Mouse (Mus musculus): ENCODE results near the gene Pnmal1.

DNA sequence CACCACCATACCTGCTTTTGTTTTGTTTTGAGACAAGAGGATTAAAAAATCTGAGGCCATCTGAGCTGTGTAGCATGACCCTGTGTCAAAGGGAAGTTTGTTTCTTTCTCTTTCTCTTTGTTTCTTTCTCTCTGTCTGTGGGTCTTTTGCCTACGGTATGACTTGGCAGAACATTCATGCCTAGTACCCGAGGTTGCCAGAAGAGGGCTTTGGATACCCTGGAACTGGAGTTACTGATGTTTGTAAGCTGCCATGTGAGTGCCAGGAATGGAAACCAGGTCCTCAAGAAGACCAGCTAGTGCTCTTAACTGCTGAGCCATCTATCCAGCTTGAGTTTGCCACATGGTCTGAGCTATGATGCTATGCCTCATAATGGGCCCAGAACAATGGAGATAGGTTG is 31.1 kb upstream of the Pnmal1 start:
- TF ChIP-seq CTCF (IDR thresholded peaks at IDR 0.05; ENCODE audit: control insufficient read depth, insufficient read depth, insufficient read length) (no peak), CEBPB (IDR thresholded peaks at IDR 0.05; ENCODE audit: low read depth) (no peak), USF1 (IDR thresholded peaks at IDR 0.05; ENCODE audit: low read depth) (no peak)

Data from C2C12 (cell line).